Mouse (Mus musculus) embryonic fibroblast, embryonic 13.5 days (primary cell): ENCODE measurements around the gene Cabp4.

ENCODE experiments used
- CTCF ChIP-seq: IDR thresholded peaks from 2 replicates; pipeline ENCODE4 v1.5.1; 2011; ENCODE audit warnings: mild to moderate bottlenecking, control low read depth, low read length, moderate library complexity, borderline replicate concordance; ENCODE audit not compliant: insufficient read depth
- POLR2A ChIP-seq: IDR thresholded peaks from 2 replicates; pipeline ENCODE4 v1.6.1; 2011; ENCODE audit warnings: low read depth, mild to moderate bottlenecking, control low read depth, low read length, moderate library complexity

- TF ChIP-seq CTCF (no peak), POLR2A (peak; percentile 1; the same call in 1 of the 2 replicates)
Measured at GRCm38 (mm10) chr19:4097441-4097825, 46.4 kb downstream of the Cabp4 start.
